Comparison of ENCODE assay signal across 27 mouse cellular contexts in genomic region chr19:46204166-46204565, GRCm38 (mm10). TPM values are rescaled to one million over a fixed set of nuclear protein-coding genes. Genes with fewer than 3 reads are reported as not detected.
"Had no signal": no experiment of that assay in that cellular context is flagged by ENCODE, and none has a peak within 500 bp of the region (broad histone marks: within the 10 kb centered on the region; RNA-seq: fewer than 3 reads in every experiment).

No protein-coding gene starts in this region.

- H3K9me3 ChIP-seq: heart, embryonic 13.5 days; heart, embryonic 15.5 days; hindbrain, embryonic 13.5 days; hindbrain, embryonic 15.5 days; kidney, embryonic 15.5 days; limb, embryonic 13.5 days; limb, embryonic 15.5 days; liver, embryonic 12.5 days had no signal

- H3K27me3 ChIP-seq: heart, embryonic 13.5 days; heart, embryonic 15.5 days; hindbrain, embryonic 13.5 days; hindbrain, embryonic 15.5 days; kidney, embryonic 15.5 days; limb, embryonic 13.5 days; limb, embryonic 15.5 days; liver, embryonic 12.5 days had no signal

- H3K9ac ChIP-seq: forebrain, postnatal 0 days; heart, embryonic 13.5 days; heart, embryonic 15.5 days; hindbrain, embryonic 13.5 days; hindbrain, embryonic 15.5 days; kidney, embryonic 15.5 days; limb, embryonic 13.5 days; limb, embryonic 15.5 days; liver, embryonic 12.5 days; liver, embryonic 14.5 days had no signal

- H3K4me1 ChIP-seq: heart, embryonic 15.5 days; hindbrain, embryonic 13.5 days; hindbrain, embryonic 15.5 days; kidney, embryonic 15.5 days; limb, embryonic 13.5 days; limb, embryonic 15.5 days; liver, embryonic 12.5 days had no signal

- ATAC-seq: forebrain, postnatal 0 days; hindbrain, postnatal 0 days; intestine, embryonic 16.5 days; liver, embryonic 12.5 days had no signal

- H3K36me3 ChIP-seq: heart, embryonic 15.5 days; hindbrain, embryonic 13.5 days; hindbrain, embryonic 15.5 days; kidney, embryonic 15.5 days; limb, embryonic 13.5 days; limb, embryonic 15.5 days; liver, embryonic 12.5 days had no signal

- DNase-seq: forebrain, postnatal 0 days; gastrocnemius, postnatal 14 days; gastrocnemius, postnatal 36 days; heart, adult 11 months; heart, adult 2 months; heart, postnatal 14 days; heart, postnatal 36 days; kidney, adult 11 months; kidney, postnatal 14 days; layer of hippocampus, adult 9-11 months; layer of hippocampus, postnatal 36 days; left cerebral cortex, postnatal 4 days had no signal

- H3K27ac ChIP-seq: heart, adult 2 months; heart, embryonic 13.5 days; heart, embryonic 15.5 days; hindbrain, embryonic 13.5 days; hindbrain, embryonic 15.5 days; hindbrain, postnatal 0 days; kidney, embryonic 15.5 days; limb, embryonic 13.5 days; limb, embryonic 15.5 days; liver, embryonic 12.5 days; liver, embryonic 14.5 days had no signal

- H3K4me2 ChIP-seq: heart, embryonic 11.5 days; heart, embryonic 13.5 days; heart, embryonic 15.5 days; hindbrain, embryonic 13.5 days; hindbrain, embryonic 15.5 days; kidney, embryonic 15.5 days; limb, embryonic 13.5 days; limb, embryonic 15.5 days; liver, embryonic 12.5 days had no signal

- H3K4me3 ChIP-seq: heart, adult 2 months; heart, embryonic 13.5 days; heart, embryonic 15.5 days; hindbrain, embryonic 13.5 days; hindbrain, embryonic 15.5 days; kidney, embryonic 15.5 days; limb, embryonic 13.5 days; limb, embryonic 15.5 days; liver, embryonic 12.5 days had no signal

RNA-seq across cellular contexts. Expression of gene Pitx3, which starts 56.0 kb away (rescaled TPM):
- polyA plus RNA-seq: heart, postnatal 0 days; hindbrain, postnatal 0 days; intestine, embryonic 14.5 days; intestine, embryonic 16.5 days; large intestine, adult 2 months; liver, embryonic 14.5 days had no signal
